Mouse (Mus musculus) A20 (cell line): Measurements from ENCODE around the gene Gramd1b.

ENCODE experiments used
- DNase-seq: peaks from one replicate; pipeline ENCODE4 v3.0.0-alpha.2; 2011; ENCODE audit warnings: low read depth, low spot score

Gramd1b gene

DNA sequence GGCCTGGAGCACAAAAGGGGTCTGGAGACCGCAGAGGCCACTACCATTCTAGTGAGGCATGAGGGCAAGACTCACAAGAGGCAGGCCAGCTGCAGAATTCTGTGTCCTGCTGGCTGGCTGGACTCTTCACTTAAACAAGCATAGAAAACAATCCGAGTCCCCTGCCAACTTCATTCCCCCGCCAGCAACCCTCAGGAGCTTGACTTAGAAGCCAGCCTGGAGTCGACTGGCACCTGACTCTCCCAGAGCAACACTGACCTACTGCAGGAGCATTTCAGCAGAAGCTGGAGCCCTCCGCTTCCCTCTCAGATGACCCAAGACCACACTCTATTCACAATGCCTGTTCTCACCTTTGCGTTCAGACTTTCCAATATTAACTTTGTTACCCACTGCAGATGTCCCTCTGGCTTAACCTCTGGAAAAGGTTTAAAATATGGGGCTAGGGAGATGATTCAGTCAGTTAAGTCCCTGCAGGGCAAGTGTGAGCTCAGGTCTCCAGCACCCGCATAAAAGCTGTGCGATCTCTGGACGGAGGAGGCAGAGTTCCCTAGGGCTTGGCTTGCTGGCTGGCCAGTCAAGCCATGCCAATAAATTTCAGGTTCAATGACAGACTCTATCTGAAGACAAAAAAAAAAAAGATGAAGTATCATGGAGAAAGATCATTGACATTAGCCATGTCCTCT is 104.8 kb downstream of the Gramd1b start:
- DNase-seq = no peak

DNA sequence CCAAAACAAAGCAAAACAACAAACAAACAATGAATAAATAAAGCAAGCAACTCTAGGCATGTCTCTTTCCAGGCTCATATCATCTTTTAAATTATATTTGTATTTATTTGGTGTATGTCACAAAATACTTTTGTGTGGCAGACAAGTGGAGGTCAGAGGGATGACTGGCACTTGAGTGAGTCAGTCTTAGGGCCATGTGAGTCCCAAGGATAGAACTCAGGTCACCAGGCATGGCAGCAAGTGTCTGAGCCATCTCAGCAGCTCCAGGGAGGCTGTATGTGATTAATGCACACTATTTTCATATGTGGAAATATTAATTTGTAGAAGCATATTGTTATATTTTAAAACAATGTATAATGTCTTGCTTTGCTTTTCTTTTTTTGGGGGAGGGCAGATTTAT is 106.3 kb downstream of the Gramd1b start:
- no peak for DNase-seq

DNA sequence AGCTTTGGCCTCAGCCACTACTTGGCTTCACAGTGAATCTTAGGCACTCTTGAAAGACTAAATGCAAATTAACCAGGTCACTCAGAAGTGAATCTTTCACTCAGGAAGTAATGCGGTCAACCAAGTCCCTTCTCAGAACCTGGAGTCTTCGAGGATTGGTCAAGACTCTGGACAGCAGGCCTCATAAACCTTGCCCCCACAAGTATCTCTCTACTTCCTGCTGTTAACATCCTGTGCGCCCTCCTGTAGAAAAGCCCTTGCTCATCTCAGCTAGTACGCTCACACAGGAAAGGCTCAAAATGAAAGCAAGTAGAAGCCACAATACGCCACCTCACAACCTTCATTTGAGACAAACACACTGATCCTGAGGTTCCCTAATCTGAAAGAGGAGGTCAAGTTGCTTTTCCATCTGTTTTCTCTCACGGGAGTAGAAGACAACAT is 107.7 kb downstream of the Gramd1b start:
- peak; percentile 66 for DNase-seq

DNA sequence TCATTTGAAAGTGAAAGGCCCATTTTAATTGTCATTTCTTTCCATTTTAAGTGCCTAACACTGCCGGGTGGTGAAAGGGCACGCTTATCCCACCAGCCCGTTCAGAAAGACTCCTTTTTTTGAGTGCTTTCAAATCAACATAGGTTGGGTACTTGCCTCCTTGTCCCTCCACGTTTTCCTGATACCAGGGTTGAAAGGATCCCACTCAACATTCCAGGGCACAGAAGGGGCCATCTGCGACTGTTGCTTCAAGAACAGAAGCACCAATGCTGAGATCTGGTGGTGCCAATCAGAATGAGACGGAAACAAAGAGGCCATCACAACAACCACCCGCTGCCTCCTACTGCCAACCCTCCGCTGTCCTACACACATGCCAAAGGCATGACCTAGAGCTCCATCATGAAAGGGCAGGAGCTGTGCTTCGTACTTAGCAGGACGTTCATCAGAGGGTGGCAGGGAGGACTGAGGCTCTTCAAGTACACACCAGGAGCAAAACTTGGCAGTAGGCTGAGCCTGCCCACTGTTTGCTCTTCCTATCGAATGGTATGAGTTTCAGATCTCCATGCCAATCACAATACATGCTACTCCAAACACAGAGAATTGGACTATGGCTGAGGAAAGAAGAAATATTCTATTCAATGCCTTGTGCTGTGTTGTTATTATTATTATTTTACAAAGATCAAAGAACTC is 108.7 kb downstream of the Gramd1b start:
- no peak for DNase-seq

DNA sequence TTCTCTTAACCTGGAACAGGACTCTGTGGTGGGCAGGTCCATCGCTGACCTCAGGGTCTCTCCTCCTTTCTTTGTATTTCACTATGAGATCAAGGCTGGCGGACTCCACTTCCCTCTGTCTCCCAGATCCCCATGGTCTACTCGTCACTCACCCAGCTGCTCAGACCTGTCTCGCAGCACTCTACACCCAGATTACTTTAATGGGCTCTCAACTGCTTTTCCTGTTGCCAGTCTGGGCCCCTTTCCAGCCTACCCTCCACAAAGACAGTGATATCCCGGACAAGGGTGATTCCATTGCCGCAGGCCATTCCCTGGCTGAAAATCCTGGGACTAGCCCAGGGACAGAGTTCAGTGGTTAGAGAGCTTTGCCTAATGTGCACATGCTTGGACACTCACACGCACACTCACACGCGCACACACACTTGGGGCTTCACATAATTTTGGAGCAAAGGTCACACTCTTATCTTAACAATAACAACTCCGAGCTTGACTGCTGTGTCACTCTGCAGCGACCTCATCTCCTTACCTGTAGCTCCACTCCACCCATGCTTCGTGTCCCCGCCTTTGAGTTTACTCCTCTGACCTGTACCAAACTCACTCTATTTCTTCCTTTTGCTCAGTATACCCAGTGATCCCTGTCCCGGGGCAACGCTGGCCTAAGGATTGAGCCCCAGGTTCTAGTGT is 110.4 kb downstream of the Gramd1b start:
- no peak for DNase-seq

DNA sequence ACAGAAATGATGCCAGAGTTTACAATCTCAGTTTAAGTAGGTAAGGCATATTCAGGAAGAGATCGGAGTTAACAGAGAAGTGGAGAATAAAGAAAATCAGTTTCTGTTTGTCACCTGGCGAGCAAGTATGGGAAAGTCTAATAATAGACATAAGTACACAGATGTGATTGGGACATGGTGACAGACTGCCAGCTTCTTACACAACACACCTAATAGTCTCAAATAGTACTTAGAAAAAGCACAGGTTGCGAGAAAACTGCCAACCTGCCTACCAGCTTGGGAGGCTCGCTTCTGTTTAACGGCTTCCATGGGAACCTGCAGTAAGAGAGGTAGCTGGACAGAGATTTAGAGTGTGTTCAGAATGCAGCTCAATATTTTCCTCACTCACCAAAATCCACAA is 112.4 kb downstream of the Gramd1b start:
- DNase-seq = no peak

DNA sequence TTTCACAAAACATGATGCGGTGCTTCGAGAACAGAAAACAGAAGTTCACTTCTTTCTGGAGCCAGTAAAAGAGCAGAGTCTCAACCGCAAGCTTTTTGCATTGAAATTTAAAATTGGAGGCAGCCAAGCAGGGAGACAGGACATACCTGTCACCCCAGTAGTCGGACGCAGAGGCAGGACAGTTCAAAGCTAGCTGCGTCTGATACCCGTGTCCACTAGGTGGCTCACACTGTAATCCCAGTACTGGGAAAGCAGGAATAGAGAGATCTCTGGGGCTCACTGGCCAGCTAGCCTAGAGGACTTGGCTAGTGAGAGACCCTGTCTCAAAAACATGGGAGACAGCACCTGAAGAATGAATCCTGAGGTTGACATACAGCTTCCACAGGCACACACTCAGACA is 115.0 kb downstream of the Gramd1b start:
- peak; percentile 57 for DNase-seq

DNA sequence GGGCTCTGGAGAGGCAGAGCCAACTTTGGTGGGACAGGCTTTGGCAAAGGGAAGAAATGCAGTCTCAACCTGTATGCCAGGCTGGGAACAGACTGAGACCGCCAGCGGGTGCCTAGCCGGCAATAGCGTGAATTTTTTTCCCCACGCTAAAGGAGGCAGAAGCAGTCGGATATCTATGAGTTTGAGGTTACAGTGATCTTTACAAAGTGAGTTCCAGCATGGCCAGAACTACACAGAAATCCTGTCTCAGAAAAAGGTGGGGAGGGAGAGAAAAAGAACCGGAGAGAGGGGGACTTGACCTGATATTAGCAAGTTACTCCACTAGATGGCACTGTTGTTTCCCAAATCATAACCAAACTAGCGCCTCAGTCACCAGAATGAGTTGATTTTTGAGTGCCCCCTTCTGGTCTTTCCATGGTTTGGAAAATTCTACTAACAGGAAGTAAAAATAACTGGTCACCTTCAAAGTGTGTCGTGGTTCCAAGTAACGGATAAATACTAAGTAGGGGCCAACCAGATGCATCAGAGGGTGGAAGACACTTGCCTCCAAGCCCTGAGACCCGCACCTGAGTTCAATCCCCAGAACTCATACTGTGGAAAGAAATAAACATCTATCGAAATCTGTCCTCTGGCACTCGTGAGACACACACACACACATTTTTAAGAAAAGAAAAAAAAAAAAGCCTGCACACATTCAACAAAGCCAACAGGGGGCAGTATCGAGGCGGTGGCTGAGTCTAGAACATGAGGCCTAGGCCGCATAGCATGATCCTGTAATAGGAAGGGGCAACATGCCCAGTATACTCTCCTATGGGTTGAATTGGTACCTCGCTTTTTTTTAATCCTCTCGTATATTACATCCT is 116.0 kb downstream of the Gramd1b start:
- peak; percentile 86 for DNase-seq

DNA sequence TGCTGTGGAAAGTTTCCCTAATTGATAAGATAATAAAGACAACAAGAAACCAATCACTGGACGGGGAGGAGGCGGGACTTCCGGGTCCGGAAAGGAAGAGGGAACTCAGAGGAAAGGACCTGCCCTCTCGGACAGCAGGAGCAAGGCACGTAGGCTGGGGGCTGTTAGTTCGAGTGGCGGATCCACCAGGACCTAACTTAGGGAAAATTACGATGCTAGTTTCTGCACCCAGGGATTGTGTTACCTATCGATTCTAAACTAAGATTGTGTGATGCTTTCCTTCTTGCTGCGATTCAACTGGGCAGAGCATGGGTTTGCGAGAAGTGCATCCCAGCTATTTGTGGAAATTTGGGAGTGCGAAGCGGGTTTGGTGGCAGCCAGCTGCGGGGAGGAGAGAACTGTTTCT is 116.7 kb downstream of the Gramd1b start:
- DNase-seq = peak; percentile 89

DNA sequence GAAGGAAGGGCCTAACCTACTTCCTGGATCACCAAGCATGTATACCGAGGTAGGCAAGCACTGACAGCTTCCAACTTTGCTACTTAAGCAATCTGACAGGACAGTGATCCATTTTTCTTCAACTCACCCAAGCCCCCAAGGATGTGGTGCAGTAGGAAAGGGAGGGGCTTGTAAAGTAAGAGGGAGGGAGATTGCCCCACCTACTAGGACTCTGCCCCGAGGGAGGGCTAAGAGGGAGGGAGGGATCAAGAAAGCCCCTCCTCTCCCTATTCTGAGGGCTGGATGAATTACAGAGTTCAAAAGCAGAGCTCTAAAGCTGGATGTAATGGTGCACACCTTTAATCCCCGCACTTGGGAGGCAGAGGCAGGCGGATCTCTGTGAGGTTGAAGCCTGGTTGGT is 117.6 kb downstream of the Gramd1b start:
- DNase-seq = peak; percentile 15

DNA sequence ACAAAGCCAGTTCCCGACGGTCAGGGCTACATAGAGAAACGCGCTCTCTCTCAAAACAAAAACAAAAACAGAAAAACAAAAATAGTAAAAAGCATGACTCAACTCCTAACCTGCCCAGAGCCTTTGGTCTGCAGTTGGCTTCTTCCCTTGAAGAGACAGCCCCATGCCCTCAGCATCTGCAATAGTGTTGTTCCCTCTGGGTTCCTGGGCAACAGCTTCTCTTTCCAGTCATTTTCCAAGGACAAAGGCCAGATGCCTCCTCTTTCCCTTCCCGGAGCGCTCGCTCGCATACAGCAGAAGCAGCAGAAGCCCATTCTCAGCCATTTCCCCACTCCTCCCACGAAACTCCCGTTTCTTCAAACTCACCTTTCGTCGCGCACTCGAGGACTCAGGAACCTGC is 118.3 kb downstream of the Gramd1b start:
- no peak for DNase-seq

DNA sequence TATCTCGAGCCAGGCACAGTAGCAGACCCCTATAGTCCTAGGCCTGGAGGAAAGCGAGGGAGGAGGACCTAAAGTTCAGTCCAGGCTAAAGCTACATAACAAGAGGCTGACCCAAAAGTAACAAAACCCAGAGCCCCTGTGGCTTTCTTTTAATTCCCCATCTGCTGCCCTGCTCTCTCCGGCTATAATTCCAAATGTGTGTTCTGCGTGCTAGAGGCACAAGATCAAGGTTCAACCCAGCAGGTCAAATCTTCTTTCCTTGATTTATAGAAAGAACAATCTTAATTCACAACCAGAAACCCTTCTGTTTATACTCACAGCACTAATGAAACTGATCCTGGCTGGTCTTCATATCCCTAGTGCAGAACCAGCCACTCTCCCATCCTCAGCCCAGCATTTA is 118.9 kb downstream of the Gramd1b start:
- DNase-seq = no peak

DNA sequence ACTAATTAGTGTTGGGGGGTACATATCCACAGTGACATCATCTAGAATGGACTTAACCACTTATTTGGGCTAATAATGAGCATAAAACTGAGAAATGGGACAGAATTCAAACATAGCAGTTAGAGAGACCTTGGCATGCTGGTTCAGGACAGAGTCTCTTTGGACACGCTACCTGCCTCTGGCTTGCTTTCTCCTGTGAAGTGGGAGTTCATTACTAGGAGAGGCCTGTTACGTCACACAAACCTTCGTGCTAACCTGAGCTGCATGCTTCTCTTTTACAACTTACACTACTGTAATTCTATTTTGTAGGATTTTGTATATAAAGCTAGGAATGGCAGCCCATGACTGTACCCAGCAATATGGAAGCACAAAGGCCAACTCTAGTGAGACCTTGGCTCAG is 120.3 kb downstream of the Gramd1b start:
- DNase-seq = no peak

DNA sequence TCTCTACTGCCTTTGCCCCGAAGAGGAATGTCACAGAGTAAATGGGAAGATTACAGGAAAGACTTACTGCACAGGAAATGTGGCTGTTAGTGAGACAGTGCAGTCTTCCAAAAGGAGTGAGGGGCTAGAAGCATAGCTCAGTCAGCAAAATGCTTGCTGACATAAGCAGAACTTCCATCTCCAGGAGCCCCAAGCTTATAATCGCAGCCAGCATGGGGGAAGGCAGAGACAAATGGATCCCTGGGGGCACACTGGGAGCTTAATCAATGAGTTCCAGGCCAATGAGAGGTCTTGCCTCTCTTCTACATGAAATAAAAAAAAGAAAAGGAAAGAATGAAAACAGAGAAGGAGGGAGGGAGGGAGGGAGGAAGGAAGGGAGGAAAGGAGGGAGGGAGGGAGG is 122.1 kb downstream of the Gramd1b start:
- DNase-seq = no peak

DNA sequence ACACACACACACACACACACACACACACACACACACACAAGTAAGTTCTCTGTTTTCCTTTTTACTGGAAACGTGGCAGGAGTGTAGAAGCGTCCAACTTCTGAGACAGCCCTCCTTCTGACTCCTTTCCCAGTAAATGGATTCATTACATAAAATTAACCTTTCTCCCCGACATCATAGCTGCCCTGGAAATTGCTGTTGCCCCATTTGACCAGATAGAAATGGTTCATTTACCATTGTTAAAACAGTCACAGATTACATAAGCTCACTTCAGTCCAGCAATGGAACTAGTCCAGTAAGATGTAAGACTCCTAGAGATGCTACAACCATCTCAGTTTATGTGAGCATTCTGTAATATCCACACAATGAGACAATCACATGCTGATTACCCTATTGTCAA is 122.8 kb downstream of the Gramd1b start:
- DNase-seq = no peak

DNA sequence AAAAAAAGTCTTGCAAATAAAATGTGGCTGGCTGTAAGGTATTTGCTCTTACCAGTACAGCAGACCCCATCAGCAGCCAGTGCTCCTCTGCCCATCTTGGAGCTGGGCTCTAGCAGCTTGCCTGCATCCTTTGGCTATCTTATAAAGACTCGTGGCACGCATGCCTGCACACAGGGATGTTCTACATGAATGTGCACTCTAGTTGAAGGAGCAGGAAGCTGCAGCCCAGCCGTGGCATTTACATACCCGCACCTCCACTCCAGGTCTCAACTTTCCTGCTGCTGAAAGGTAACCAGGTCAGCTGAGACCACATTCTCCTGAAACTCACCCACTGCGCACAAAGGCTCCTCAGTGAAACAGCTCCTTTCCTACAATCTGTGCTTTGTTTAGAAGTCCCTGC is 123.3 kb downstream of the Gramd1b start:
- DNase-seq = no peak

DNA sequence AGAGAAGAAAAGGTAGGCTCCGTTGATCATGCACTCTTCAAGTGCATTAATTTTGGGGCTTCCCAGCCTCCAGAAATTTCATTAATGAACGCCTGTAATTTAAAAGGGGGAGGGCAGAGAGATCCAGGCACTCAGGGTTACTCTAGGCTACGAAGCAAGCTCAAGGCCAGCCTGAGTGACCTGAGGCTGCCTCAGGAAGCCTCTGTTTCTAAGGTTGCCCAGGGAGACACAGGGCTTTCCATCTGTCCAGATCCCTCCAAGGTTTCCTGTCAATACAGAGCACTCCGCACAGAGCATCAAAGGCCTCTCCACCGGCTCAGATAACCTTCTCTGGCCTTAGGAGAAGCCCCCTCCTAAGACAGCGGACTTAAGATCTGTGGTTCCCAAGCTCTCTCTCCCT is 125.4 kb downstream of the Gramd1b start:
- no peak for DNase-seq

DNA sequence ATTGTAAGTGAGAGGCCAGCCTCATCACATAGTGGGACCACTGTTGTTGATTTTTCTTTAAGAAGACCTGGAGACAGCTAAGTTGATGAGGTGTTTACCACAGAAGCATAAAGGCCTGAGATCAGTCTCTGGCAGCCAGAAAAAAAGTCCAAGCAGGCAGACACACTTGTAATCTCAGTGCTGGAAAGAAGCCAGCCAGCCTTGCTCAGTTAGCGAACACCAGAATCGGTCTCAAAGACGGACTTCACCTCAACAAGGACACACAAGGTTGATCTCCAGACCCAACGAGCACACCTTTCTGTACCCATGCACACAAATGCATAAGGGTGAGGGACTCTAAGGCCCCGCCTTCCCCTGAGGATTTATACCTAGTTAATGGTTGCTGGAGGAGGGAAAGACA is 125.9 kb downstream of the Gramd1b start:
- no peak for DNase-seq

DNA sequence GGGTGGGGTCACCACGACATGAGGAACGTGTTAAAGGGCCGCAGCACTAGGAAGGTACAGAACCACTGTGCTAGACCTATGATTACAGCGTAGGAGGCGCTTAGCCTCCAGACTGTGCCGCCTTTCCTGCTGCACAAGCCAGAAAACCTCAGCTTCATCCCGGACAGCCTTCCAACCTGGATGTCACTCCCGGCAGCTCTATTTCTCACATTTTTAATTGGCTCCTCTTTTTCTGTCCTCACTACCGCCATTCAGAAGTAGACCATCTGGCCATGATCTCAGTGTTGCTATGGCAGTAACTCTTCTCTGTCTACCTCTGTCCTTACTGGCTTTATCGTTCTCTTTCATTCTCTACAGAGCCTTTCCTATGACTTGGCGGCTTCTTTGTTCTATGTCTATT is 126.5 kb downstream of the Gramd1b start:
- DNase-seq = no peak

DNA sequence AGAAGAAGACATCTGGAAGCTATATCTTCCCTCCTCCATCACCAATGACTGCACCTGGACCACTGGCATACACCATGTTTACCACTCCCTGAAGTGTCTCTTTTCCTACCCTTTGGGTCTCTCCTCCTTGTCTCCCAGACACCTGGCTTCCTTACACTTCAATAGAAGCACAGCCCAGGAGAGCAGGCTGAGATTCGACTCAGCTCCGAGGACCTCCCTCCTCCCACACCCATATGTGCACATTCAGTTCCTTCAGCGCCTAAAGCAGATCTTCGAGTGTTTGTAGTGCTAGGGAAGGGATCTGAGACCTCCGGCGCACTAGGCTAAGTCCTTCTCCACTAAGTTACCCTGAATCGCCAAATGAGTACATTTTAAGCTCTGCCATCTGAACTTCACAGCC is 127.4 kb downstream of the Gramd1b start:
- no peak for DNase-seq

DNA sequence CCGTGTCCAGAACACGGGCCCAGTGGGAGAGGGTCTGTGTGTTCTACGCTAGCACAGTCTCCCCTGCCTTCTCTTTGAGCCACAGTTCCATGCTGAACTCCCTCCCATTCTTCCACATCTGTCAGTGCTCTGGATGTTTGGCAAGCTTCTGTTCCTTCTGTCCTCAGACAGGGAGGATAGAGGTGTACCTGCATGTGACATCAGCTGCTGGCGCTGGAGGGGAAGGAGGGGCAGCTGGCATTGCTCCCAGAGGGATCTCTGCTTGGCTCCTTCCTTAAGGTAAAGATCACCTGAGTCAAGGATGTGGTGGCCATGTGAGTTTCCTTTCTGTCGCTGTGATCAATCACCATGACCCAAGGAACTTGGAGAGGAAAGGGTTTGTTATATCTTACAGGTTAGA is 129.4 kb downstream of the Gramd1b start:
- DNase-seq = no peak

DNA sequence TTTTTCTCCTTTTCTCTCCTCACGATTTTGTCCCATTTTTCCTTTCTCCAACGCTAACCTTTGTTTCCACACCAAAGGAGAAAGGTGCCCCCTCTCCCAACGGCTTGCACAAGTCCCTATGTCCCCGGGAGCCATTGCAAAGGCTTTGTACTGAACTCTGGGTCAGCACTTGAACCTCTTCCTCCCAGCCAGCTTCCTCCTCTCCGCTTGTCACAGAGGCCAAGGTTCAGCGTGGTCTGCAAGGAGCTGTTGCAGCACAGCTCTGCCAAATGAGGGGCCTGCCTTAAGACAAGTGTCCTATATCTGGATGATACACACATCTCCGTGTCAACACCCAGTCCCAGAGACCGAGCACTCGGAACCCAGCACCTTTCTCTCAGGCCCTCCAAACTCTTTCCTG is 130.3 kb downstream of the Gramd1b start:
- no peak for DNase-seq
